Mouse (Mus musculus) testis, adult 2 months (tissue): ENCODE data around the gene Tubb3.
"Not testable (repeated sequence)": the region's sequence is repeated elsewhere in the genome, so short reads cannot be mapped to it uniquely, and the experiment has no call there.

Experiments used
- CTCF ChIP-seq: fragments of 200-500 bp; IDR thresholded peaks from 2 replicates; pipeline ENCODE4 v1.5.1; 2012; ENCODE audit warnings: low read depth, mild to moderate bottlenecking, inconsistent platforms, low read length, moderate library complexity; ENCODE audit not compliant: control insufficient read depth, insufficient read depth, insufficient replicate concordance
- POLR2A ChIP-seq: fragments of 200-500 bp; IDR thresholded peaks from 2 replicates; pipeline ENCODE4 v1.6.1; 2012; ENCODE audit warnings: low read depth, mild to moderate bottlenecking, inconsistent platforms, low read length, moderate library complexity; ENCODE audit not compliant: control insufficient read depth

GRCm38 (mm10) chr8:123430936-123431335 lies 19.7 kb downstream of the Tubb3 start:
- TF ChIP-seq POLR2A, CTCF: not testable (repeated sequence)
